Mouse (Mus musculus) G1E (cell line): Measurements from ENCODE around the gene Rbm38.

Source experiments
- CTCF ChIP-seq: IDR thresholded peaks from 2 replicates; pipeline ENCODE4 v1.5.1; 2012; ENCODE audit warnings: low read depth, low read length, inconsistent platforms, mixed read lengths
- GATA1 ChIP-seq: IDR thresholded peaks from 2 replicates; pipeline ENCODE4 v1.6.1; 2012; ENCODE audit warnings: borderline replicate concordance, low read length, inconsistent platforms, mixed read lengths
- TAL1 ChIP-seq: conservative IDR thresholded peaks from 2 replicates; pipeline ENCODE4 v1.6.1; 2012; ENCODE audit warnings: low read depth, low read length, inconsistent platforms, mixed read lengths

DNA sequence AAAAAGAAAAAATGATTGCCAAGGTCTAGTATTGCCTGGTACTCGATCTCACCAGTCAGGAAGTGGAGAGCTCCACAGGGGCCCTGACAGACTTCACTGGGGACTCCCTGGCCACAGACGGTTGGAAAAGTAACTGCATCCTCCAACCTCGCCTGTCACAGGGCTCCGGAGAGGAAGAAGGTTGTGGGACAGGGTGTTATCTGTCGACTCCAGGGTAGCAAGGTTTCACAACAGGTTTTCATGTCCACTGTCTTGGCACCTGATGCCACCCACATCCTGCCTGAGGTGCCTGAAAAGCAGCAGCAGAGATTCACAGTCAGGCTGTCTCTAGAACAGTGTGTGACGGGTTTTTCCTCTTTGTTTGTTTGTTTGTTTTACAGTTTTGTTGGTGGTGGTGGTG is 2.4 kb upstream of the Rbm38 start:
- TF ChIP-seq CTCF: no peak
- TF ChIP-seq TAL1: no peak
- TF ChIP-seq GATA1: no peak
